Mouse (Mus musculus): ENCODE data around the gene Kirrel3. TPM values are rescaled to one million over a fixed set of nuclear protein-coding genes. Genes with fewer than 3 reads are reported as not detected.

Kirrel3 gene
- polyA plus RNA-seq, 1 experiment from 2014 or later = 25.9 TPM

DNA sequence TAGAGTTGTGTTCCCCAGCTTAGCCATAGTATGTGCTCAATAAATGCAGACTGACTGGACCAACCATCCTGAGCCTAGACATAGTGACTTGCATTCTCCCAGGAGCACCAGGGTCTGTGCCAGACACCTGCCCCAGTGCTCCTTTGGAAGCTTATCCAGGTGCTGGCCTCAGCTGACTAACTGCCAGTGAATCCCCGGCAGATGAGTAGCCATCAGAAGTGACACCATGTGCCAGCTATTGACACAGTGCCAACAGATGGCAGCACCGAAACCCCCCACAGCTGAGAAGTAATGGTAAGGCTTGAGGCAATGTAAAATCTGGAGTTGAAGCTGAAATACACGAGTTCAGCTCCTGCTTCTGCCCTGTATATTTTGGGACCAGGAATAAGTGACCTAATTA lies 399.2 kb downstream of the Kirrel3 start:
- Histone ChIP-seq H3K4me3 (no peak overlapping the region), H3K4me1 (replicated peaks) (peaks cover 32% of the 10 kb centered on the region), H3K4me2 (no peak overlapping the region), H3K27me3 (no peaks in the 10 kb centered on the region), H3K9ac (no peak overlapping the region), H3K9me3 (no peaks in the 10 kb centered on the region), H3K36me3 (no peaks in the 10 kb centered on the region), H3K27ac (replicated peaks) (no peak overlapping the region)
- WGBS = 66% methylated on average over 3 of the region's 3 CpGs
- ATAC-seq (ENCODE audit: low read depth) = no peak

DNA sequence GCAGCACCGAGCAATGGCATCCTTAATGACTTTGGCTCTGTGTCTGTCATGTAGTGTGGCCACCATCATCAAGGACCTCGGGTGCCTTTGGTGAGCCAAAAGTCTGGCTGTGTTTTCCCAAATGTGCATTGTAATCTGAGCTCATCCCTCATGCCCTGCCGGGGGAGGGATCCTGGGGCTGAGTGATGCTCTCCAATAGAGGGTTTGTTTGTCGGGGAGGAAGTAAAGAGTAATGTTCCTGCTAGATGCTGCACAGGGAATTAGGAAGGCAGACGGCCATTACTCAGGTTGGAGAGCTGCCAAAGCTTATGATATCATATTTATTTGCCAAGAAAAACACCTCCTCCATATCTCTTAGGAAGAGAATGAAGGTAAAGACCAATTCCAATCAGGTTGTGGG lies 401.1 kb downstream of the Kirrel3 start:
- ATAC-seq (ENCODE audit: low read depth) = no peak
- peaks cover 28% of the 10 kb centered on the region for H3K4me1 ChIP-seq (replicated peaks)
- H3K27ac ChIP-seq (replicated peaks) = 0 out of 2 replicates have a peak overlapping the region, but pooled peaks have one; percentile 29
- H3K4me2 ChIP-seq = no peak overlapping the region
- no peaks in the 10 kb centered on the region for H3K9me3 ChIP-seq
- no peaks in the 10 kb centered on the region for H3K27me3 ChIP-seq
- 40% methylated on average over 5 of the region's 5 CpGs for WGBS
- H3K36me3 ChIP-seq = no peaks in the 10 kb centered on the region
- H3K4me3 ChIP-seq = no peak overlapping the region
- H3K9ac ChIP-seq = no peak overlapping the region

DNA sequence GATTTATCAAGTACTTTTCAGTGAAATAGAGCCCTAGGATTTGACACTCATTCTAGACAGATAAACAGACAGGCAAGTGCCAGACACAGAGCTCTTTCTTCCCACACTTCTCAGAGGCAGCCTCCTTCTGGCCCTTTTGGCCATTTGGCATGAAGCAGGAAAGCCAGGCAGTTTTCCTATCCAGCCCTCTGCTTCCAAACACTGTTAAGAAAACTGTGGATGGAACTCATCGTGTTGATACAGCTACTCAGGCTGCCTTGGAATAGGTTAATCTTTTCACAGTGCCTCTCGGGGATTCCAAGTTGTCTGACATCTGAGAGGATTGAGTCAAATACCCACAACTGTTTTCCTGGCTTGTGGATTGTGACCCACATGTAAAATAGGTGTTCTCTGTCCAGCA lies 401.5 kb downstream of the Kirrel3 start:
- 45% methylated on average over 2 of the region's 2 CpGs for WGBS
- Histone ChIP-seq H3K4me2 (no peak overlapping the region), H3K4me1 (replicated peaks) (peaks cover 24% of the 10 kb centered on the region), H3K27me3 (no peaks in the 10 kb centered on the region), H3K36me3 (no peaks in the 10 kb centered on the region), H3K9me3 (no peaks in the 10 kb centered on the region), H3K27ac (replicated peaks) (0 out of 2 replicates have a peak overlapping the region, but pooled peaks have one; percentile 29), H3K9ac (no peak overlapping the region), H3K4me3 (no peak overlapping the region)
- no peak for ATAC-seq (ENCODE audit: low read depth)

DNA sequence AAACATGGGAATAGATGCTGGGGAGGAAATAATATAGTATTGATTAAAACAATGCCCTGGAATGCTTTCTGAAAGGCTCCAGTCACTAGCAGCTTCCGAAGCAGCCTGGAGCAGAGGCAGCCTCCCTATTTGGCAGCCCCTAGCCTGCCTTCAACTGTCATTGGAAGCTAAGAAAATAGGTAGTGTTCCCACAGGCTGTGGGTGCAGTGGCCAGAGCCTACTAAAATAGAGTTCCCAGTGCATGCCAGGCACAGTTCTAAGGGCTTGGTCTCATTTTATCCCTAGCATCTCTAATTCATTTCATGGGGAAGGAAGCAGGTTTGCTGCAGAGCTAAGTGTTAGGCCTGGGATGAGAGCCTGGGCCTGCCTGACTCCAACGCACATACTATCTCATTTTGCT lies 402.6 kb downstream of the Kirrel3 start:
- no peak overlapping the region for H3K4me2 ChIP-seq
- WGBS = 87% methylated on average over 2 of the region's 2 CpGs
- H3K4me3 ChIP-seq = no peak overlapping the region

DNA sequence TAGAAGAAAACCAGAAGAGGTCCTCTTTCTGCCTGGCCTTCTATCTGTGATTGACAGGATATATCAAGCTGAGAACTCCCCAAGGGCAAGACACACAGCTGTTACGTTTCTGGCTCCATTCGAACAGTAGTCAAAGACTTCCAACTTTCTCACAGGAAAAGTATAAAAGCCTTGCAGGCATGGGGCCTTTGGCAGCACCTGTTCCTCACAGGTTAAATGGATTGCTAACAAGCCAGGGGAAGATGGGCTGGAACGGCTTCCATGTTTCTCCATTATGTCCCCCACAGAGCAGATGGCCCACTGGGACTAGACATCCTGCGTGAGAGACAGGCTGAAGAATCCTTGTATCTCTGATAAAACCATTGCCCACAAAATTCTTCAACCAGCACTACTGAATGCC lies 415.5 kb downstream of the Kirrel3 start:
- 74% methylated on average over 4 of the region's 4 CpGs for WGBS
- Histone ChIP-seq H3K27ac (replicated peaks) (no peak overlapping the region), H3K4me3 (no peak overlapping the region), H3K4me1 (replicated peaks) (no peaks in the 10 kb centered on the region; the same call in 1 of the 2 replicates), H3K9me3 (no peaks in the 10 kb centered on the region), H3K9ac (no peak overlapping the region), H3K4me2 (no peak overlapping the region), H3K36me3 (no peaks in the 10 kb centered on the region), H3K27me3 (no peaks in the 10 kb centered on the region)
- ATAC-seq (ENCODE audit: low read depth) = no peak

More for the DNA sequence above, 402.6 kb downstream of the Kirrel3 start:
- no peak for ATAC-seq (ENCODE audit: low read depth)
- no peaks in the 10 kb centered on the region for H3K27me3 ChIP-seq
- no peaks in the 10 kb centered on the region for H3K36me3 ChIP-seq
- no peak overlapping the region for H3K9ac ChIP-seq
- H3K9me3 ChIP-seq = no peaks in the 10 kb centered on the region
- H3K27ac ChIP-seq (replicated peaks) = 0 out of 2 replicates have a peak overlapping the region, but pooled peaks have one; percentile 28
- H3K4me1 ChIP-seq (replicated peaks) = peaks cover 20% of the 10 kb centered on the region

DNA sequence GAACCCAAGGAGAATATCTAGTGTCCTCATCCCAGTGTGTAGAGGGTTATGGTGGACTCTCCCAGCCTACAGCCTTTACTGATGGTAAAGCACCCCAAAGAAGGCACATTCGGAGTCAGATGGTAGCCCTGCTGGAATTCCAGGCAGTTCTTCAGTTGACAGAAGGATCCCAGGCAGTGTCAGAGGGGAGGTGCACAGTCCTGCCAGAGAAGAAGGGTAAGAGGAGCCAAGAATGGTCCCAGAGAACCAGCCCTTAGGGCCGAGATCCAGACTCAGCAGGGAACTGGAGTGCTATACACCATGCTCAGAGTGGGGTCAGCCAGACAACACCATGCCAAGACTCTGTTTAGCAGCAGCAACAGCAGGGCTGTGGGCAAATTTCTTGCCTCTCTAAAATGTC lies 416.2 kb downstream of the Kirrel3 start:
- H3K4me1 ChIP-seq (replicated peaks) = no peaks in the 10 kb centered on the region; the same call in 1 of the 2 replicates
- H3K9me3 ChIP-seq = no peaks in the 10 kb centered on the region
- no peak for ATAC-seq (ENCODE audit: low read depth)
- 63% methylated on average over 2 of the region's 2 CpGs for WGBS
- no peak overlapping the region for H3K9ac ChIP-seq
- no peak overlapping the region for H3K4me2 ChIP-seq
- no peak overlapping the region for H3K4me3 ChIP-seq
- no peaks in the 10 kb centered on the region for H3K27me3 ChIP-seq
- no peaks in the 10 kb centered on the region for H3K36me3 ChIP-seq
- no peak overlapping the region for H3K27ac ChIP-seq (replicated peaks)

DNA sequence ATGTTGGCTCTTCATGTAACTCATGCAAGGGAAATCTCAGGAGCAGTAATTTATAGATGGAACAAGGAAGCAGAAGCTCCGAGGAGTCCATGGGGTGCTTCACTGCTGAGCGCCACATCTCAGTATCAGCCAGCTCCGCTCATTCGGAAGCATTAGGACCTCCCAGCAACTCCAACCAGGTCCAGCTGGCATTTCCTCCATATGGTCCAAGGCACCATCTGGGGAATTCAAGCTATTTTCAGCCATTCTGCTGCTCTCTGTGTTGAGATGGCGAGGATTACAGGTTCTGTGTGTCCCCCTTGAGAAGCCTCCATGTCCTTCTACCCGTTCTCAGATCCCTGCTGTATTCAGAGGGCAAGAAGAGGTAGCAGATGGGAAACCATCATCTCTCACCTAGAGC lies 419.5 kb downstream of the Kirrel3 start:
- no peak overlapping the region for H3K4me3 ChIP-seq
- H3K27ac ChIP-seq (replicated peaks) = no peak overlapping the region
- H3K4me2 ChIP-seq = no peak overlapping the region
- WGBS = 68% methylated on average over 6 of the region's 6 CpGs
- H3K9me3 ChIP-seq = no peaks in the 10 kb centered on the region
- H3K4me1 ChIP-seq (replicated peaks) = peaks cover 9% of the 10 kb centered on the region; the same call in 1 of the 2 replicates
- H3K9ac ChIP-seq = no peak overlapping the region
- H3K27me3 ChIP-seq = no peaks in the 10 kb centered on the region
- H3K36me3 ChIP-seq = no peaks in the 10 kb centered on the region
- no peak for ATAC-seq (ENCODE audit: low read depth)

DNA sequence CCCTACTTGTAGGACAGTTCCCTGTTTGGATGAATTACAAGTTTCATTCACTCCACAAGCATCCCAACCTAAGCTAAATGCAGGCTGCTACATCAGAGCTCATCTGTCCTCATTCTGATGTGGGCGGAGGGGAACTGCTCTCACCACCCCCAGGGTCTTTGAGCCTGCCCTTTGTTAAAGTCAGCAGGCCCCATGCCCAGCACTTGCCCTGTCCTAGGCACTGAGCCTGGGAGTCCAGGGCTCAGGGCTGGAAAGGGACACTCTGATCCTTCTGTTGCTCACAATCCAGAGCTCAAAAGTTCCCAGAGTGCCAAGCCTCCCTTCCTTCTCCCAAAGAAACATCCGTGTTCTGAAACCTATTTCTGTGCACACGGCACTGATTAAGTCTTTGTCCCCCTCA lies 422.3 kb downstream of the Kirrel3 start:
- Histone ChIP-seq H3K4me1 (replicated peaks) (peaks cover 24% of the 10 kb centered on the region), H3K9me3 (no peaks in the 10 kb centered on the region), H3K9ac (no peak overlapping the region), H3K4me3 (no peak overlapping the region), H3K36me3 (no peaks in the 10 kb centered on the region), H3K27ac (replicated peaks) (no peak overlapping the region), H3K4me2 (no peak overlapping the region), H3K27me3 (no peaks in the 10 kb centered on the region)
- WGBS = 73% methylated on average over 3 of the region's 3 CpGs
- ATAC-seq (ENCODE audit: low read depth) = peak; percentile 54; the same call in 1 of the 2 replicates

DNA sequence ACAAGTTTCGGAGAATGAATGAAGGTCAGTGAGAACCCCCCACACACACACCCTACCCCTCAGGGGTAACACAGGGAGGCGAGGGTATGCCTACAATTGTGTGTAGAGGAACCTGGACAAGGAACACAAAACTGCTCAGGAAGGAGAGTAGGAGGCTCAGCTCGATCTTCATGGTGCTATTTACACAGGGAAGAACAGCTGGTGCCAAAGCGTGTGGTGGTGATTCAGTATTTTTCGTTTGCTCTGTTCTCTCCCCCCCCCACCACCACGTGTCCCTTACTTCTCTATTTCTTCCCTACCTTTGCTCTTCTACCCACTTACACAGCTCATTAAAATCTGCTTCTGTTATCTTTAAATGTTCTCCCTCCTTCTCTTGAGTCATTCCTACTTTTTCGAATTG lies 426.1 kb downstream of the Kirrel3 start:
- ATAC-seq (ENCODE audit: low read depth) = no peak
- WGBS = 78% methylated on average over 7 of the region's 7 CpGs
- peak overlapping the region; percentile 63 for H3K27ac ChIP-seq (replicated peaks)

DNA sequence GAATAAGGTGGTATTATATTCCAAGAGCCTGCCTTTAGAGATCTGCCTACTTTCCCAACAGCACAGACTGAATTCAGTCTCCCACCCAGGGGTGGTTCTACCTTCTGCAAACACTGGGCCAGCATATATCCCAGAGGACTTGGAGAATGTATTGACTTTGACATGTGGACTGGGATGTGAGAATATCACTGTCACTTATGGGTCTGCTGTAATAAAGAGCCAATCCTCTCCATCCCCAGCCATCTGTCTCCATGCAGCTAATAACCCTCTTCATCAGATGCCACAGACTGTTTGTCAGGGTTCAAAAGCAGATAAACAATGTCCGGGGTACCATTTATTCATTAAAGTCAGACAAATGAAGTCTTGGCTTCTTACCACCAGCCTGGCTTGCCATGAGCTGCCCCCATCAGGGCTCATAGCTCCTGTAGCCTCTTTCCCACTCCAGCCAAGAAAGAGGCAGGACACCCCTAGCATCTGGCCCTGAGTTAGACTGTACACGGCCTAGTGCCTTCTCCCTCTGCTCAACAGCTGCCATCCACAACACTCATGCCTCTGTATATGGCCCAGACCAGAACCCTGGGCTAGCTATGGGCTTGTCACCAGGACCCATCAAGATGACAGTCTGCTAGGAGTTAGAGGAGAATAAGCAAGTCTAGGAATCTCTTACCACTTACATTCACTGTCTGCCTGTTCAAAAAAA lies 426.7 kb downstream of the Kirrel3 start:
- H3K36me3 ChIP-seq = no peaks in the 10 kb centered on the region
- no peak for ATAC-seq (ENCODE audit: low read depth)
- 87% methylated on average over 2 of the region's 2 CpGs for WGBS
- H3K27ac ChIP-seq (replicated peaks) = peak overlapping the region; percentile 63
- peaks cover 41% of the 10 kb centered on the region for H3K4me1 ChIP-seq (replicated peaks)
- H3K9ac ChIP-seq = no peak overlapping the region
- H3K27me3 ChIP-seq = no peaks in the 10 kb centered on the region
- no peaks in the 10 kb centered on the region for H3K9me3 ChIP-seq
- no peak overlapping the region for H3K4me3 ChIP-seq
- H3K4me2 ChIP-seq = no peak overlapping the region

More for the DNA sequence above, 426.1 kb downstream of the Kirrel3 start:
- H3K4me1 ChIP-seq (replicated peaks) = peaks cover 43% of the 10 kb centered on the region
- no peaks in the 10 kb centered on the region for H3K9me3 ChIP-seq
- H3K9ac ChIP-seq = no peak overlapping the region
- no peaks in the 10 kb centered on the region for H3K27me3 ChIP-seq
- no peak overlapping the region for H3K4me3 ChIP-seq
- H3K4me2 ChIP-seq = no peak overlapping the region
- no peaks in the 10 kb centered on the region for H3K36me3 ChIP-seq

DNA sequence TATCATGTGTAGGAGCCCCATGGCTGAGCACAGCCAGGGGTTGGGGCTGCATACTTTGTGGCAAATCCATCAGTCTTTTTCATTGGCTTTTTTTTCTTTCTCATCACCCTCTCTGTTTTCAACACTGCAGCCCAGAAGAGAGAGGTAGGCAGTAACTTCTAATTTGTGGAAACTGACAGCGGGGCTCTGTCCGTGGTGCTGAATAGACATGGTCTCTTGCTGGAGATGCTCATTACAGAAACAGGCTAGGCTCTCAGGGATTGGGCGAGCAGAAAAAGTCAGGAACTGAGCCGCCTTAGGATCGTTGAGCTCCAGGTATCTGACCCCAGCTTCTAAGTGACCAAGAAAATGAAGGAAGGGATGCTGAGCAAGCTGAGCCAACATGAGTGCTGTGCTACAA lies 427.3 kb downstream of the Kirrel3 start:
- no peak overlapping the region for H3K4me2 ChIP-seq
- H3K9me3 ChIP-seq = no peaks in the 10 kb centered on the region
- peak overlapping the region; percentile 63 for H3K27ac ChIP-seq (replicated peaks)
- H3K4me3 ChIP-seq = no peak overlapping the region
- peaks cover 35% of the 10 kb centered on the region for H3K4me1 ChIP-seq (replicated peaks)
- H3K36me3 ChIP-seq = no peaks in the 10 kb centered on the region
- no peak overlapping the region for H3K9ac ChIP-seq
- H3K27me3 ChIP-seq = no peaks in the 10 kb centered on the region
- WGBS = 10% methylated on average over 5 of the region's 5 CpGs
- ATAC-seq (ENCODE audit: low read depth) = no peak; the same call in 1 of the 2 replicates

DNA sequence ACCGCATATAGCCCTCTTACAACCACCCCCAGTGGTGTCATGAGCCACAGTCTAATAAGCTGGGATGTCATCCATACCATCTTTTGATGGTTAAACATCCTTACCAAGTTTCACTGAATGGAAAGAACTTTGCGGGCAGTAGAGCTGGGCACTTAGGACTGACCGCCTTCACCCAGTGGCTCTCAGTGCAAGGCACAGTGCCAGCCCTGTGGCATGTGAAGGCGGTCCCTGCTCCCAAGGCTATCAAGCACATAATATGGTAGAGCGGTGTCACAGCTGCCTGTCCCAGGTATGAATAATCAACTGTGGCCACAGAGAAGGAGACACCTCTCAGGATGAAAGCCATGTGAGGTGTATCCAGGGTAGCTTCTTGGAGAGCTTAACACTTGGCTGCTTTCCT lies 433.3 kb downstream of the Kirrel3 start:
- no peak overlapping the region for H3K27ac ChIP-seq (replicated peaks)
- H3K4me2 ChIP-seq = no peak overlapping the region
- no peak overlapping the region for H3K4me3 ChIP-seq
- H3K9me3 ChIP-seq = no peaks in the 10 kb centered on the region
- no peak overlapping the region for H3K9ac ChIP-seq
- WGBS = 96% methylated on average over 5 of the region's 5 CpGs
- H3K27me3 ChIP-seq = no peaks in the 10 kb centered on the region
- H3K4me1 ChIP-seq (replicated peaks) = peaks cover 42% of the 10 kb centered on the region
- no peaks in the 10 kb centered on the region for H3K36me3 ChIP-seq
- no peak for ATAC-seq (ENCODE audit: low read depth)

DNA sequence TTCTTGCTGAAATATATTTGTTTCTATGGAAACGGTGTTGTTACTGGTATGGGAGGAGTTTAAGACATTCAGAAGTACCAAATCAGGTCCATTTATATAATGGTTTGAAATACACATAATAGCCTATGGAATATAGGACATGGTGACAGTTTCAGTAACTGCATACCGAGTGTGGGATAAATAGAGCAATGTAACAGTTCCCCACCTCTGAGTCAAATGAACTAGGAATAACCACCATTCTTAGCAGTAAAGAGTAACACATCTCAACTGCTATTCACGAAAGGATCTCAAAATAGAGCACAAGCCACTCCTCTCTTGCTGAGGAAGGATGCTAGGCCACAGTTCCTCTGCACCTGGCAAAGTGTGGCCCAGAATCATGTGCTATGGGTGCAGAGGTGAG lies 434.4 kb downstream of the Kirrel3 start:
- Histone ChIP-seq H3K27me3 (no peaks in the 10 kb centered on the region), H3K4me3 (no peak overlapping the region), H3K4me1 (replicated peaks) (peaks cover 39% of the 10 kb centered on the region), H3K36me3 (no peaks in the 10 kb centered on the region), H3K9ac (no peak overlapping the region), H3K9me3 (no peaks in the 10 kb centered on the region), H3K4me2 (no peak overlapping the region), H3K27ac (replicated peaks) (no peak overlapping the region)
- ATAC-seq (ENCODE audit: low read depth) = no peak
- WGBS = 74% methylated on average over 3 of the region's 3 CpGs
